Mouse (Mus musculus) C2C12 (cell line): Measurements from ENCODE around the gene Ropn1l.

ENCODE experiments used
- CEBPB ChIP-seq: IDR thresholded peaks from one replicate; pipeline ENCODE4 v1.6.1; 2011; ENCODE audit warnings: low read depth, mild to moderate bottlenecking, control low read depth, moderate library complexity
- CTCF ChIP-seq: IDR thresholded peaks from one replicate; pipeline ENCODE4 v1.5.1; 2011; ENCODE audit not compliant: control insufficient read depth, insufficient read depth, insufficient read length
- FOSL1 ChIP-seq: IDR thresholded peaks from one replicate; pipeline ENCODE4 v1.8.0; 2011; ENCODE audit warnings: mild to moderate bottlenecking, low read length; ENCODE audit not compliant: poor library complexity, insufficient read depth, severe bottlenecking
- MYOG ChIP-seq: IDR thresholded peaks from one replicate; pipeline ENCODE4 v1.6.1; 2011; ENCODE audit not compliant: control insufficient read depth, insufficient read length; ENCODE audit errors: extremely low read depth
- USF1 ChIP-seq: IDR thresholded peaks from one replicate; pipeline ENCODE4 v1.6.1; 2011; ENCODE audit warnings: low read depth, mild to moderate bottlenecking, control low read depth, moderate library complexity

- TF ChIP-seq CTCF (no peak), USF1 (no peak), CEBPB (no peak), FOSL1 (no peak), MYOG (no peak)
Observed at GRCm38 (mm10) chr15:31471529-31471928, 18.0 kb upstream of the Ropn1l start.
